Mouse (Mus musculus) kidney, postnatal 25 days (tissue): Measurements from ENCODE around the gene Tcf7l2.
A peak's percentile ranks its signal among the peaks of the same experiment; 100 is the strongest.

Experiments
- DNase-seq, 2 experiments: peaks; one replicate each; pipeline ENCODE4 v3.0.0; 2021; ENCODE audit warnings: mixed read lengths in 2 of 2

Gene Tcf7l2

DNA sequence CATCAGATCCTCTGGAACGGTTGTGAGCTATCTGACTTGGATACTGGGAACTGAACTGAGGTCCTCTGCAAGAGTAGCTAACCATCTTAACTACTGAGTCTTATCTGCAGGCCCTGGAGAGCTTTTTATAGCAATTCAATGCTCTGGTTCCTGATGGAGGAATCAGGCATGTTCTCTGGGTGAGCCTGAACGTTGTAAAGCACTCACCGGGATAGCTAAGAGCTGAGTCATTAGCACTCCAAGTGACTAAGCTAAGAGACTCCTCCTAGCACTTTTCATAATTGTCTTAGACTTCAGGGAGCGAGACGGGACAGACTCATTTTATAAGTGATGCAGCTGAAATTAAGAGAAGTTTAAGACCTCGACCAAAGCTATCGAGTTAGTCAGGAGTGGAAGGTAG is 53.7 kb downstream of the Tcf7l2 start:
- DNase-seq = no peak

DNA sequence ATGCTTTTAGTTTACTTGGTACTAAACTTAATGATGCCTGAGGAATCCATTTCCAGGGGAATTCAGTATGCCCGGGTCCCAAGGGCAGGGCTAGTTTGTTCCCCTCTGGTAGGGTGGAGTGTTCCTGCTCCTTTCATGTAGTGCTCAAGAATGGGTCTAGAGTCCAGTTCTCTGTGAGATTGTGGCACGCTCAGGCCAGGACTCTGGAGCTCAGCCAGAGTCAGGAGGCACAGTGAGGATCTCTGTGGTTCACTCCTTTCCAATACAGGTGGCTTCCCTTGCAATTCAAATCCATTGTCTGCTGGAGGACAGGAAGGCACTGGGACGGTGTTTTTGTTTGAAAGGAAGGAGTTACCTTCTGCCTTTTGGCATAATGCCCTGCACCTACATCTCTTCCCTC is 56.2 kb downstream of the Tcf7l2 start:
- peak; percentile 73 to 86 for DNase-seq

DNA sequence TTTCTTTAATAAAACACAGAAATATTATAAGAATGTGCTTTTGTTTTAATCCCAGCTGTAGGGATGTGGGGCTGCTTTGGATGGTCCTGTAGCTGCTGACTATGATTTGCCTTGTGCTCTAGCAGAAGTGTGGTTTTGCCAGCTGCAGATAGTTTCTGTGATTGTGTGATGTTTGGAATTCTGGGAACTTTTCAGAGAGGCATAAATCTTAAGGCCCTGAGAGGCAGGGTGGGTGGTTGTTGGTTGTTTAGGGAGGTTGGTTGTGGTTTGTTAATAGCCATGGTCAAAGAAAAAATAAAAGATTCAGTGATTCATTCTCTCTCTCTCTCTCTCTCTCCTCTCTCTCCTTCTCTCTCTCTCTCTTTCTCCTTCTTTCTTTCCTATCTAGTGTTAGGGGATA is 57.8 kb downstream of the Tcf7l2 start:
- DNase-seq = no peak

DNA sequence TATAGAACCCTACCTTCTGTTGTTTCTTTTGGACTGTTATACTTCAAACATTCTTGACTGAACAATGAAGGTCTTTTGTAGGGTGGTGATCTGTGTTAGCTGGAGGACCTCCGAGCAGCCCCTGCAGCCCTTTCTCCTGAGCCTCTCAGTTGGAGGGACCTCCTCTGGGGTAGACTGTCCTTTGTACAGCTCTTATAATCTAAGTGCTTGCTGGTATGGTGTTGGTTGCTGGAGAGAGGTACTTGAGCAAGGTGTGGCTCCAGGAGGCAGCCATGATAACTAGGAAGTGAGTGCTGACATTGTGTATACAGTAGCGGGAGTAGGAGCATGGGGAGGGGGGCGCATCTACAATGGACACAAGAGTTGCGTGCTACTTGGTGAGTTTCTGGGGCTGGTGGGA is 58.4 kb downstream of the Tcf7l2 start:
- DNase-seq = no peak

- no peak for DNase-seq
These were observed 61.5 kb downstream of the Tcf7l2 start for GRCm38 (mm10) chr19:55803121-55803520.

GRCm38 (mm10) chr19:55803797-55804196 is 62.2 kb downstream of the Tcf7l2 start:
- no peak for DNase-seq

DNA sequence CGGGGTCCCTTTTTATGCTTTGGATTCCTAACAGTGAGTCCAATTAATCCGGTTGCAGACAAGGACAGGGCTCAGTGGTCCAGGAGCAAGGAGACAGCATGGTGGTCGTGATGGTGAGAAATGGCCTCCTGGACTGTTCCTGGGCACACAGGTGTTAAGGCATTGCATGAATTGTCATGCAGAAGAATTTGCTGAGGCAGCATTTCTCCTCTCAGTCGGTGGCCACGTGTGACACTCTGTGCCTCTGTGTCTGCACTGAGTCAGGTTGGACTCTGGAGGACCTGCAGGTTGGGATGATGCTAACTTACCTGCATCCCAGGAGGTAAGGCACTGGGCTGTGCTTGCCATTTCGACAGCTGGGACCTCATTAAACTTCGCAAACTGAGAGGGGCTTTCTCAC is 63.2 kb downstream of the Tcf7l2 start:
- no peak for DNase-seq

DNA sequence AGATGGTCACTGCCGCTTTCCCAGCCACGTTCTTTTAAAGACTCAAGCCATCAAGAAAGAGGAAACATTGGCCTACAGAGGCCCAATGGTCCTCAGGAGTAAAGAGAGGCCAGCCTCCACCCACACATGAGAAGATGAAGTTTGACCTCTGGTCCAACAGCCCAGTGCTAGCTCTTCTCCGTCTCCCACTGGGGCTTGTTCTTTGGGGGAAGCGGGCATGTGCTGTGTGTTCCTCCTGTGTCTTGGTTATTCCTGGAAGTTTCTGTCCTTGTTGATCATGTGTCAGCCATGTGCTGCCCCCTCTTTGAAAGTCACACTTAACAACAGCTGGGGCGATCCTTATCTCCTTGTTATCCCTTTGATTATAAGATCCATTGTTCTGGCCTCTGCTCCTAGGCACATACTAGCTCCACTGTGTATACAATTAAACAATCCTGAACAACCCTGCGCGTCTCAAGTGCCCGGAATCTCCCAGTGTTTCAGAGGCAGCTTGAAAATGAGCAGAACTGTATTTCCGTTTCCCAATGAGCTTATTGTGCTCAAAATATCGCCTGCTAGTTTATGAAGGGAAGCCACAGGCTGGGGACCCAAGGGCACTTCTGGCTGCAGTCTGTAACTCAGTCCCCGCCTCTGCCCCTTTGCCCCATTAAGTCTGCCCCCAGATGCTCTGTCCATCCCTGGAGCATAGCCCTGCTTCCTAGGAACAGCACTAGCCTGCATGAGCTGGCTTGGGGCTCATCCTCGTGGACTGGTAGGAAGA is 65.0 kb downstream of the Tcf7l2 start:
- DNase-seq = peak; percentile 38 to 85

DNA sequence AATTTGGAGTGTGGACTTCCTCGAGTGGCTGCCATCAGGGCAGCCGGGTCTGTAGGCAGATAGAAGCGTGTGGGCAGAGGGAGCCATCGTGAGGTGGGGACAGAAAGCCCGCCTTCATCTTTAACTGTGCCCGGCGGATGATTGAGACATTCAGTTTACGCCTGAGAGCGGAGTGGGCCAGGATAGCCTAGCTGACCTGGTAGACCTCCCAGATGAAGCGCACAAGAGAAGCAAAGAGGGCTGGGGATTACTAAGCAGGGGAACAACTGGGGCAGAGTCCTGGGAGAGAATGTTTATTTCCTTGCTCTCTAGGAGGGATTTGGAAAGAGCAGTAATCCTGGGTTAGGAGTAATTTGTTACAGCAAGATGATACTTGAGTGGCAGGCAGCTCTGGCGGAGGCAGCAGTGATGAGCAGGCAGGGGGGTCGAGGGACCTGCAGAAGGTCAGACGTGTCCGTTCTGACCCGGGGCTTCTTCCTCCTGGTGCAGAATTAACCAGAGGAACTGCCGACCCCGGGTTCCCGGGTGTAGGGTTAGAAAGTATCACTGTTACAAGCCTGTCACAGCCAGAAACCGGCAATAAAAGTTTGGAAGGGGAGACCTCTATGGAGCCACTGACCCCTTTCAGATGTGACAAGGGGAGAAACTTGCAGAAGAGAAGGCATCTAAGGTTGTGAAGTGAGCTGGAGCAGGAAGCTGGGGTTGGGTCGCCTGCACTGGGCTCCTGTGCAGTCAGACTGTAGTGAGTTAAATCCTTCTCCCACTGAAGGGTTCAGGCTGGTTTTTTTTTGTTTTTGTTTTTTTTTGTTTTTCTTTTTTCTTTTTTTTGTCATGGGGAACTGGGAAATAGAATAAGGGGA is 65.8 kb downstream of the Tcf7l2 start:
- no peak for DNase-seq

GRCm38 (mm10) chr19:55808304-55808703 is 66.7 kb downstream of the Tcf7l2 start:
- no peak for DNase-seq

- no peak for DNase-seq
These were observed 67.9 kb downstream of the Tcf7l2 start for GRCm38 (mm10) chr19:55809539-55809938.

DNA sequence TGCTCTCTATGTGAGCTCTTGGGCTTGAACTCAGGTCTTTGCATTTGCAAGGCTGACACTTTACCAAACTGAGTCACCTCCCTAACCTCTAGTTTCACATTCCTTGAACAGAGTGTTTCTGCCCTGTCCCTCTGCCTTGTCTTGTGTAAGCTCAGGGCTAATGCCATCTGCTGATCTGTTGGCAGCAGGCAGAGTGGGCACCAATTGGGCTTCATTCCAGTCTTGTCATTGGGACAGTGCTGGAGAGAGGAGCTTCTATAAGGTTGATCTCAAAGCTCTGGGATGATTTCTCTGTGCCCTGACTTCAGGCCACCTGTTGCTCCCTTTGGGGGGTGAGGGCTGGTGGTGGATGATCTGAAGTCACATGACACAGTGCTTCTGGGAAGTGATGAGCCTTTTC is 70.6 kb downstream of the Tcf7l2 start:
- DNase-seq = no peak

GRCm38 (mm10) chr19:55815010-55815790 is 73.6 kb downstream of the Tcf7l2 start:
- DNase-seq = no peak

DNA sequence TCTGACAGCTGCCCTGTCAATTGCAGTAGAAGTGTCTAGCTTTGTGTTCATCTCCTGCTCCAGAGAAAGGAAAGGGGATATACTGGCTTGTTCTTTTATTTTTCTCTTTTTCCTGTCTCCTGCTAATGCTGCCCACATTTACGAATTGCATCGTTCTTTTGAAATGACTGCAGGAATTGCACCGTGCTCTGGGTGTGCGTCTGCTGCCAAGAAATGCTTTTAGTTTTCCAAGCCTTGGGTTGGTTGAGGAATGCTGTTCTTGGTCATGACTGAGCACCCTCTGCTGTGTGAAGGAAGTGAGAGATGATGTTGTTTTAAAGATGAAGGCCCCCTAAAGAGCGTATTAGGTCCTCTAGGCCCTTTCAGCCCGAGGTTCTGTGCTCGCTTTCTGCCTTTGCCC is 75.4 kb downstream of the Tcf7l2 start:
- DNase-seq = no peak

DNA sequence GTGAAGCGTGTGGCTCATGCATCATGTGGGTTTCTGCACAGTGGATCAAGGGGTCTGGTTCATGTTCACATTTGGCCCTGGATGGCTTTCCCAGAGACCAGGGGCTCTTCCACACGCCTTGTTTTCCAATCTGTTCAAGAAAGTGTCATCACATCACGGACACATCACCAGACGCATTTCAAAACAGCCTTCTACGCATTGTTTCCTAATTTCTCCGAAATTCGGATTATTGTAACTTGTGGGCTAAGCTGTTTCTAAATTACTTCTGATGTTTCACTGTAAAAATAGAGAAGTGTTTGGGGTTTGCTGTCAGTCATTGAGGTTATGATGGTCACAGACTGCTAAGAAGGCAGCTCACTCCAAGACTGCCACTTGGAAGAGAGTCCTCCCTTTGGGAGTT is 78.6 kb downstream of the Tcf7l2 start:
- DNase-seq = no peak

- peak; percentile 44 to 62 for DNase-seq
These were observed 83.6 kb downstream of the Tcf7l2 start for GRCm38 (mm10) chr19:55825001-55825827.

GRCm38 (mm10) chr19:55825951-55826507 is 84.4 kb downstream of the Tcf7l2 start:
- DNase-seq = no peak

- no peak for DNase-seq
These were observed 86.1 kb downstream of the Tcf7l2 start for GRCm38 (mm10) chr19:55827613-55828259.

- no peak for DNase-seq
These were observed 89.4 kb downstream of the Tcf7l2 start for GRCm38 (mm10) chr19:55830976-55831559.

DNA sequence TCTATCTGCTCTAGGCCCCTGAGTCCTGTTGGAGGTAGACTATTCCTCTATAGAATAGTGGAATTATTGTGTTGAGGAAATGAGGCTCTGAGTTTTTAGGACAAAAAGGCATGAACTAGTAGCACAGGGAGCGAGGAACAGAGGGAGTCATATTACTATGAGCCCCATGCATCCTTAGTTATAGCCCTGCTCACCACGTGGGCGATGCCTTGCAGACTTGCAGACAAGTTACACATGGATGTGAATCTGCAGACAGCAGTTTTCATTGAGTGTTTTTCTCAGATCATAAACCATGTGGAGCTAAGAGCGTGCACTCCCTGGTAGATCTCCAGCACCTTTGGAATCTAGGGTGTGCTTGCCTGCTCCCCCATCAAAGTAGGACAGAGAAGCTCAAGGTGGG is 90.5 kb downstream of the Tcf7l2 start:
- DNase-seq = no peak

- DNase-seq = no peak
These were observed 92.3 kb downstream of the Tcf7l2 start for GRCm38 (mm10) chr19:55833807-55834385.
